Mouse (Mus musculus): ENCODE results near the gene Agbl4.
"Not testable (repeated sequence)": the region's sequence is repeated elsewhere in the genome, so short reads cannot be mapped to it uniquely, and the experiment has no call there.

Gene Agbl4

DNA sequence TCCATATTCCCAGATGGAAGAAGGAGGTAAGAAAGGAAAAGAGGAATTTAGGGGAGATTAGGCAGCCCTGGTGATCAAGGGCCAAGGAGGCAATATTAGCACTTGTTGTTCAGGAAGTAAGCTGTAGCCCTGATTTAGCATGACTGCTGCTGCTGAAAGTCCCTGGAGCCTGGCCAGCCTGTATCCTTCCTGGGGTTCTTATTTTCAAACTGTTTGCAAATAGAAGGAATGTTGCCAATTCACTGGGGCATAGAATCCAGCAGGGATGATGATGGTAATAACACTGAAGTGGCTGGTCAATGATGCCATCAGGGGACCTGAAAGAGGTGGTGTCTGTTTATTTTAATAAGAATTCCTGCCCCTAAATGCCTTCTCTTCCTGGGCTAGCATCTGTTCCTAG, 518.6 kb downstream of the Agbl4 start:
- no peak for DNase-seq (ENCODE audit: low read depth in 1 of 2, low spot score in 2 of 2)

DNA sequence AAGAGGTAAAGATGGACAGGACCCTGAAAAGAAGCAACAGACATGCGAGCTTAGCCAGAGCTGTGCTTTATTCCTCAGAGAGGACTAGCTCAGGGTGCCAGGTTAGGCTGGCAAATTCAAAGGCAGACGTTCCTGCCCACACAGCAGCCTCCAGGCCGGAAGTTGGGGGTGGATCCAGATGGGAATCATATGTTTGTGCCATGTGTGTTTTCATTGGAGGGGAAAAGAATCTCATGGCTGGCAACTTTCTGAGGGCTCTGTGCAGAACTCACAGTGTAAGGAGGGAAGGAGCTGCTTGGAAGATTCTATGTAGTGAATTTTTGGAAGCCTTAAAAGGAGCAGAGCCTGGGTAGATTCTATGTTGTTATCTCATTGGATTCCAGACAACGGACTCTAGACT, 519.1 kb downstream of the Agbl4 start:
- DNase-seq (ENCODE audit: low read depth in 1 of 2, low spot score in 2 of 2) = no peak

DNA sequence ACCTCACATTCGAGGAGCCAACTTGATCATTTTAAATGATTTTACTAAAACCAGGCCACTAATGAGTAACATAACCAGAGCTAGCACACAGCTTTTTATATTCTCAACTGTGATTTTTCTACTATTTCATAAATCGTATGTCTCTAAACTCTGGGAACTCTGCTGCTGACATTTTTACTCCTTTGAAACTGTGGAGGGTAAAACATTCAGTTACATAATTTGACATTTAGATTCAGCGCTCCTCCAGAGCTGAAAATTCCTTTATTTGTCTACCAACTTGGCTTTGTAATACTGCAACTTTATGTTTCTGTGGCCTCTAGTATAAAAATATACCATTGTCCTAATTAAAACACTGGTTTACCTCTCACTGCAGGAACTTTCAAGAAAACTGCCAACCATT, 523.6 kb downstream of the Agbl4 start:
- DNase-seq (ENCODE audit: low read depth in 1 of 2, low spot score in 2 of 2) = no peak

DNA sequence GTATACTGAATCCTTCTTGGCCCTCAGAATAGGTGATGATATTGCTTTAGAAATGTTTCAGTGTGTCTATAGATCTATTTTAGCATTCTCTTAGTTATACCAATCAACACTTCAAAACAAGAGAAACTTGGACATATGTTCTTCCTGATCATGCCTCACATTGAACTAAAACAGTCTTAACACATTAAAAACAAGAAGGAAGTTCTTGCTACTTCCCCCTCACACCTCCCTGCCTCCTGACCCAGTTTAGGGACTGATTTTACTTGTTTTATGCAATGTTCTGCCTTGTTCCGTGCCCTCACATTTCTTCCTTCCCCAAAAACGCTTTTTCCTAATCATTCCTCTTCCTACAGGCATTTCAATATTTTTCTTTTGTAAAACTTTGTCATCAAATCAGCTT, 604.2 kb downstream of the Agbl4 start:
- no peak for DNase-seq (ENCODE audit: low read depth in 1 of 2, low spot score in 2 of 2)

DNA sequence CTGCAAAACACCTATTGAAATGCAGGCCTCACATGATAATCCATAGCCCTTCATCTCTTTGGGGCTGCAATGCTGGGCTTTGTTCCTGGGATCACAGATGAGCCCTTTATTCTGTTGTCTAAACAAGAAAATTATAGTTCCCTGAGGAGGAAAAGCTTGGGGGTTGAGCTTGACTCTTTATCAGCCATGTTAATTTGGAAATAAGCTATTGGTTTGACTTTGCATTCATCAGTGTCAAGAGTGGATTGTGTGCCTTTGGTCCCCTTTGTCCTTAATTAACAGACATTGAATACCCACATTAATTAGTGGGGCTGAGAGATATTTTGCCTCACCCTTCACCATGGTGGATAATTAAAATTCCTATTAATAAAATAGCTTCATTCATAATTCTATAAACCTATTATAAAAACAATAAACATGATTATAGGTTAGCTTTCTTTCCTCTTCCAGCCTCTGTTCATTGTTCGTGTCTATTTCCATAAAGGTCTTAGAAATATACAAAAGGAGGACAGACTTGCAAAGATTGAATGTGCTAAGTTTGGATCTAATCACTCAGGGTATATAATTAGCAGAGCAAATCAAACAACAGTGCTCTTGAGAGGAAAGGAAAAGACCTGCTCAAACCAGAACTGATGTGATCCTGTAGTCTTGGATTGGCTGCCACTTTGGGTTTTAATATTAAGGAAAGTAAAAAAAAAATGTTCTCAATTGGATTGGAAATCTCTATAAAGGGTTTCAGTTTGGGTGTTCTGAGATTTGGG, 607.4 kb downstream of the Agbl4 start:
- no peak for DNase-seq (ENCODE audit: low read depth in 1 of 2, low spot score in 2 of 2)

DNA sequence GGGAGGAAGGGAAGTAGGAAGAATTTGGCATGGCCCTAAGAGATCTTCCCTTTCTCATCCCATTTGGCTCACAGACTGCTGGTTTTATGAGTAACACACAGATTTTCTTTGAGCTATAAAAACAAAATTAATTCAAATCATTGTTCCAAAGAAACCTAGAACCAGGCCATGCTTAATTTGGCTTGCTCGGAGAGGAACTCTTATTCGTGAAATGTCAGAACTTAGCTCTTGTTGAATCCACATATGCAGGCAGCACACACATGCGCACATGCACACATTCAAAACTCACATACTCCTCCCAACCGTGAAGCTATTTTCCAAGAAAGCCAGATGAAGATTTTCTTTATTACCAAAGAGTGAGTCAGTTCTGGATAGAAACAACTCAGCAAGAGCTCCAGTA, 621.9 kb downstream of the Agbl4 start:
- no peak for DNase-seq (ENCODE audit: low read depth in 1 of 2, low spot score in 2 of 2)

DNA sequence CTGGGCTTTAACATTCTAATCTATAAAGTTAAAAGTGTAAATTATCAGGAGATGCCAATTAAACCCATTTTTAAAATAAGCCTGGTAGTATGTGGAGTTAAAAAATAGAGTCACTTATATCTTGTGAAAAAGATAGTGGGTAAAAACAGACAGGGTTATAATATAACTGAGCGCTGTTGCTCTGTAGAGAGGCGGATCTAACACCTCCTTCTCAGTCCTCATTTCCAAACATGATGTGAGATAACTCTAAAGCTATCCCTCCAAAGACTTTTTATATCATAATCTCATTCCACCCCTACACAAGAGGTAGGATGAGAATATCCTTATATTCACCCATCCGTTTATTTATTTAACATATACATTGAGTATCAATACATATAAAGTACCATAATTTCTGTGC, 669.9 kb downstream of the Agbl4 start:
- DNase-seq (ENCODE audit: low read depth in 1 of 2, low spot score in 2 of 2) = no peak

DNA sequence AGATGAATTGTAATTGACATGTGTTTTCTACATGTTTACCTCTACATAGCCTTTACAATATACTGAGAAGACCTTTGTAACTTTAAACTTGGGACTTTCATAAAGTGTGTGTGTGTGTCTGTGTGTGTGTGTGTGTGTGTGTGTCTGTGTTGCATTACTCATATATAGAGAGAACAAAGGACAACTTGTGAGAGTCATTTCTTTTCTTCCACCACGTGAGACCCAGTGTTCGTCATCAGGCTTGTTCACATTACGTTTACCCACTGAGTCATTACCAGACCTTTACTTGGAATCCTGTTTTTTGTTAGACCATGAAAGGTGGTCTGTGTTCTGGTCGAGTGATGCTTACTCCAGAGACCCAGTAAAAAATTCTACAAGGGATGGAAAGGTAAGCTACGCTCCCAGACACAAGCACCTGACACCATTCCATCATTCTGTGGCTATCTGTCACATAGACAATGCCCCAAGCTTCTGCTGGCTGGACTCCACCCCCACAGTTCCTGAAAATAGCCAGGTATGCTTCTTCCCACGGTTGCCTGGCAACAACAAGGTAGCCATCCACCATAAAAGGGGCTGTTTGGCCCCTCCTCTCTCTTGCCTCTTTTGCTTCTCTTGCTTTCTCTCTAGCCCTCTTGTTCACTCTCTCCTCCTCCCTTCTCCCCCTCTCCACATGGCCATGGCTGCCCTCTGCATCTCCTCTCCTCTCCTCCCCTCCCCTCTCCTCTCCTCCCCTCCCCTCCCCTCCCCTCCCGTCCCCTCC, 676.5 kb downstream of the Agbl4 start:
- DNase-seq (ENCODE audit: low read depth in 1 of 2, low spot score in 2 of 2) = no peak

DNA sequence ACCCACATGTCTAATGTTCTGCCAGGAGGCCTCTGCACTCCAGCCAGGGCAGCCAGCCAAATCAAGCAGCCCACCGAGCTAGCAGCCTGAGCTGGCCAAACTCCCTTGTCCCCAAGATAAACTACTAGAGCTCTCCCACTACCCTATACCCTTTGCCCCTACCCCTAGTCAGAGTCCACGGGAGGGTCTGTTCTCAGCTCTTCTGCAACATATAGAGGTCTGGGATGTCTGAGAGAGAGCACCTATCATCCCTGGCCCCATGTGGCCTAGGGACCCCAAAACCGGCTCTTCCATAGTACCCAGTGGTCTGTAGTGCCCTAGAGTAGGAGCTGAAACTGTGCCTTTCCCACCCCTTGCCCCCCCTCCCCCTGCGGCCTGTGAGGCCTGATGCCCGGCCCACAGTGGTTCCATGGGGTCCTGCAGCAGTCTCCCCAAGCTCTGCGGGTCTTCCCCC, 677.3 kb downstream of the Agbl4 start:
- no peak for DNase-seq (ENCODE audit: low read depth in 1 of 2, low spot score in 2 of 2)

DNA sequence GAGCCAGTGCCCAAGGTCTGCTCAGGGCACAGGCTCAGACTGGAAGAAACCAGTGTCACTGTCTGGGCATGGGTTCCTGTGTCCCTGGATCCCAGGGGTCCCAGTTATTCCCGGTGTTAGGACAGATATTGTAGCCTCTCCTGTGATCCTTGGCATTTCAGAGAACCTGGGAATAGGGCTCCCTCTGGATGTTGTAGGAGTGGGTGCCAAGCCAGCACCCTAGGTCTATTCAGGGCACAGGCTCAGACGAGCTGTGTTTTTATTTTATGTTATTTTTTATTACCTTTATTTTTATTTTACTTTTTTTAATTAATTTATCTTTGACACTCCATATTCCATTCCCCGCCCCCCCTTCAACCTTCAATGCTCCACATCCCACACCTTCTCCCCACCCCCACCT, 680.3 kb downstream of the Agbl4 start:
- no peak for DNase-seq (ENCODE audit: low read depth in 1 of 2, low spot score in 2 of 2)

DNA sequence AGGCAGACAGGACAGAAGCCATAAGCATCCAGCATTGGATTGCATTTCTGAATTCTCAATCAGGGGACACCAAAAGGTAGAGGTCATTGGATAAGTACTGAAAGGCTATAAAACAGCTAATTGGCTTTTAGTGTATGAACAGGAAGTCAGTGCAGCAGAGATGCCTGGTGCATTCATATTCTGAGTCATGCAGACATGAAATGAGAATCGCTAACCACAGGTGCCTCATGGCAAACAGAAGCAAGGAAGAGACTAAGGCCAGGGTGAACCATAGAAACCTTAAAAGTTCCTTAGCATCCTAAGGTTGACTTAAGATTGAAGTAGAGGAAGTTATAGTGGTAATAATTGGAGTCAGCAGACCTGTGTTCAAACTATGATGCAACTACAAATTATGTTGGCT, 687.9 kb downstream of the Agbl4 start:
- DNase-seq (ENCODE audit: low read depth in 1 of 2, low spot score in 2 of 2) = no peak

DNA sequence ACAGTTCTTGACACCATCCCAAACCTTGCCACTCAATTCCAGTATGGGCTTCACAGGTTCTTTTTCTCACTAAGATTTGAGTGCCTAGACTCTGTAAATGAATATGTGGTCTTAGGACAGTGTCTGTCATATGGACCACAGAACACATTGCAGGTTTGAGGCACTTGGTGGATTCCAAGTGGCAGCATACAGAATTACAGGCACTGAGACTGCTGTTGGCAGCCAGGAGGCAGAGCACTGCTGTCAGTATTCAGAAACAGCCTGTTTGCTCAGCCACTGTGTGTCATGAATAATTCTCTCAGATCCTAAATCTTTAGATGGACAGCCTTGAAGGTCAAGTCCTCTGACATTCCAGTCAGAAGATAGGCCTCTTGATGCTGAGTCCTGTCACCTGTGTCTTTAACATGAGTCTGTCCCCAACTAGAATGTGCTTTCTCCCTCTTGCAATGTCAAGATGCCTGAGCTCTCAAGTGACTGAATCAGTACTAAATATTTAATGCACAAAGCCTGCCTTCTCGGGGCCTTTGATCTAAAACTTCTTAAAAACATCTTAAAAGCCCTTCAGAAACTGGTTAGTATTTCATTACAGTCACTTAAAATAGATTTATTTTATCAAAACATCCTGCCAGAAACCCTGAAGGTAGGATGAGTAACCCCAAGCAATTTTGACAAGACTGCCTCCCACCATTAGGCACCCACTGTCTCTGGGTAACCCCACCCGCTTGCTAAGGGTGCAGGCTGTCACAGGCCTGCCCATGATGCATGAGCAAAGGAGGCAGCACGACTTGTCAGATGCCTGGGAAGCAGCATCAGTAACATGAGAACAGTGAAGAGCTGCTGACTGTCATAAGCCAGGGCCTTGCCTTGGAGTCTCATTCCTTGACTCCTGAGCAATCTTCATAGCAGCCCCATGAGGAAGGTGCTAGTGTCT, 739.0 kb downstream of the Agbl4 start:
- no peak for DNase-seq (ENCODE audit: low read depth in 1 of 2, low spot score in 2 of 2)

DNA sequence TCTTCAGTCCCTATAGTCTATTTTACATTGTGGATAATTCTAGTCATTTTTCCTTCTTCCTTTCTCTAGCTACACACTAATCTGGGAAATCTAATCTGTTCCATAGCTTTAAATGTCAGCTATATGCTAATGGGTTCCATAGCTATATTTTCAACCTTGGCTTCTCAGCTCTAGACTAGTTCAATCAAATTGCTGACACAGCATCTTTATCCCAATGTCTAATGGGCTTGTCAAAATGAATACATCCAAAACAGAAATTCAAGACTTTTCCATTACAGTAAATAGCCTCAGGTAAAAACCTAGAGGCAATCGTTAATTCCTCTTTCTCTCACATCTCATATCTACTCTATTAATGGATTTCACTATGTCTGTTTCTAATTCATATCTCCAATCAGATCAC, 750.3 kb downstream of the Agbl4 start:
- DNase-seq (ENCODE audit: low read depth in 1 of 2, low spot score in 2 of 2) = no peak

DNA sequence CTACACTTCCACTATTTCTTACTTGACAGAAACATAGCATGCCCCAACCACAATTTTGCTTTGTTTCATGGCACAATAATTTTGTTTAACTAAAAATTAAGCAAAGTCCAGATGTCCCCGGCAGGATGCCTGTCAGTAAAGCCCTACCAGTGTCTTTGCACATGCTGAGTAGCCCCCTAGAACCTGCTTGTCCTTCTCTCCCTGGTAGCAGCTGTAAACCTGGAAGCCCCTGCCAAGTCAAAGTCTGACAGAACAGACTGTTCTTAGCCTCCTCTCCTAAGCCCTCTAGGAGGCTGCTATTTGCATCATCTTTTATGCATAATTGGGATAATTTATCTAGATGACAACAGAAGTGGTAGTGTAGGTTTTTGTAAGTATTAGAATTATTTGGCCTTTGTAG, 758.4 kb downstream of the Agbl4 start:
- no peak for DNase-seq (ENCODE audit: low read depth in 1 of 2, low spot score in 2 of 2)

DNA sequence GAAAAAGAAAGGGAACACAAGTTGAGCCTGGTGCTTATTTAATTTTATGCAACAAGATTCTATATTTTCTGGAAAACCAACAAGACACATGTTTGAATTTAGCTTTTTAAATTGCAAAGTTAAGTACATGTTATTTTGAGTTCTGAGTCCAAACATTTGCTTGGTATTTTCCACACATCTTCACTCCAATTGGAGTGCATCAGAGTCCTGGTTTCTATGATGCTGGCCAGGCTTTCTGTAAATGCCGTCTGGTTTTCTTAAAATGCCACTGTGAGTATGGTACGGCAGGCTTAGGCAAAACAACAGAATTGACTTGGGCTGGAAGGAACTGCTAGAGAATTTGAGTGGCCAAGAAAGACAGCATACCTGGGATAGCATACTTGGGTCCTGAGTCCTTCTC, 784.0 kb downstream of the Agbl4 start:
- DNase-seq (ENCODE audit: low read depth in 1 of 2, low spot score in 2 of 2) = no peak

DNA sequence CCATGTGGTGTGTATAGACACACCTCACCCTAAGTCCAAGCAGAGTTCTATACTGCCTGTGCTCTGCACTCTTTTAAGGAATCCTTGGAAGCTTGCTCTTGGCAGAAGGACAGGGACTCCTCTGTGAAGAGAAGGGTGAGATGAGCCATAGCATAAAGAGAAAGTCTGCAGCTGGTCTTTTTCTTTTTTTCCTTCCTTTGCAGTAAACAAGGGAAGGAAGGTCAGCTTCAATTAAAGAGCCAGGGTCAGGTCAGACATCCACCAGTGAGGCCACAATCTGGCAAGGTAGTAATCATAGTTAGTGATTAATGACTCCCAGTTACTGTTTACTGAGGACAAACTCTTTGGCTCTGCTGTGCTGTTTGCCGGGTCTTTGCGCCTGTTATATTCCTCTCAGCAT, 802.6 kb downstream of the Agbl4 start:
- no peak for DNase-seq (ENCODE audit: low read depth in 1 of 2, low spot score in 2 of 2)

DNA sequence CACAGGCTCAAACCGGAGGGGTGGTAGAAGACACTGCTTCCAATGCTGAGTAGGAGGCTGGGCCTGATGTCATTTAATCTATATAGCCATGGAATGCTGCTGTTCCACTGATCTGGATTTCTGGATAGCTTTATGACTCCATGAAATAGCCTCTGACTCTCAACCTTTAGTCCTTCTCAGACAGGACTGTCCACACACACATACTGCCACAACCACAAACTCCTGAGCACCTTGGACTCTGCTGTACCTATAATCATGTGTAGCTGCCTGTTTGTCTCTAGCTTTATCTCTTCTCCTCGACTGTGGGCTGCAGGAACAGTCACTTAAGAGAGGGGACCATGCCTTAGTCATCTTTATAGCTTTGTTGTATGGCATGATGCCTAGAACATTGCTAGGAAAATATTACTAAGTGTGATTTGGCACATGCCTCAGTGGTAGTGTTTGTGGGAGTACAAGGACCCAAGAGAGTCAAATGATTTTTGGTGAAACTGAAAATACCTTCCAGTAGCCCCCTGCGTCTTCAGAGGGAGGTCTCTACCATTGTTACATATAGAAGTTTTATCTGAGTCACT, 817.8 kb downstream of the Agbl4 start:
- DNase-seq (ENCODE audit: low read depth in 1 of 2, low spot score in 2 of 2) = no peak

DNA sequence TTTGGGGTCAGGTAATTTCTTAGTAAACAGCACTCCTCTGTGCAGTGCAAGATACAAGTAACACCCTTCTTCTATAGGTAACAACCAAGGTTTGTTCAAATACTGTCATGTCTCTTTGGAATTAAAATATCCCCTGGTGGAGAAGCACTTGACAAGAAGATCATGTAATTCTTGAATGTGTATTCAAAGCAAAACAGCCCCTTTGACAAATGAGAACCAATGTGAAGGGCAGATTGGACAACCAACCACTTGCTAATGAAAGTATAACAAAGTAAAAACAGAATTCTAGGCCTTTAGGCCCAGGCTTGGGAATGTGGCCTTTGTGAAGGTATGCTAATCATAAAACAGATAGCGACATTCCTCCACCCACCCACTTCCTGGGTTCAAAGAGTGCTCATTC, 821.6 kb downstream of the Agbl4 start:
- not testable (repeated sequence) for DNase-seq (ENCODE audit: low read depth in 1 of 2, low spot score in 2 of 2)

DNA sequence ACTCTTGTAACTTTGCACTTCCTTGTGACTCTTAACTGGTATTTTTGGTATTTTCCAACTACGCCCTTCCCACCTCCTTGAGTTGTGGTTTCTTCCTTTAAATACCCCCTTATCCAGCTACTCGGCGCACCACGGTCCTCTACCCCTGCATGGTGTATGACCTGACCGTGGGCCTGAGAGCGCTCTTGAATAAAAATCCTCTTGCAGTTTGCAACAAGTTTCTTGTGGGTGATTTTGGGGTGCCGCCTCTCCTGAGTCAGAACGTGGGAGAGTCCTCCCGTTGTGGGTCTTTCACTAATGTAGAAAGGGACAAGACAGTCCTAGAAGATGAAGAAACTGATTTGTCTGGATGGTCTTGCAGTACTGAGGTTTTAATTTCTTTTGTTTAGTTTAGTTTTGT, 822.1 kb downstream of the Agbl4 start:
- DNase-seq (ENCODE audit: low read depth in 1 of 2, low spot score in 2 of 2) = not testable (repeated sequence)

DNA sequence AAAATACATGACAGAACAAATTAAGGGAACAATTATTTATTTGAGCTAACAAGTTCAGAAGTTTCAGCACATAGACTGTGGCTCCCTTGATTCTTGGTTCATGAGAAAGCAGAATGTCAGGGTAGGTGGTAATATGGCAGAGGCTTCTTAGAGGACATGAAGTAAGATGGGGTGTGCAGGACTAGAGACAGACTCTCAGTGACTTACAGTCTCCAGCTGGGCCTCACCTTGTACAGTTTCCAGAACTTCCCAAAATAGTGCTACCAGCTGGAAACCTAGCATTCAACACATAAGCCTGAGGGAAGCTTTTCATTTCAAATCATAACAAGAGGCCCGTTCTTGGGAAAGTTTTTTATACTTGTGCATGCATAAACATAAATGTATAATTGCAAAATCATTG, 836.4 kb downstream of the Agbl4 start:
- no peak for DNase-seq (ENCODE audit: low read depth in 1 of 2, low spot score in 2 of 2)

DNA sequence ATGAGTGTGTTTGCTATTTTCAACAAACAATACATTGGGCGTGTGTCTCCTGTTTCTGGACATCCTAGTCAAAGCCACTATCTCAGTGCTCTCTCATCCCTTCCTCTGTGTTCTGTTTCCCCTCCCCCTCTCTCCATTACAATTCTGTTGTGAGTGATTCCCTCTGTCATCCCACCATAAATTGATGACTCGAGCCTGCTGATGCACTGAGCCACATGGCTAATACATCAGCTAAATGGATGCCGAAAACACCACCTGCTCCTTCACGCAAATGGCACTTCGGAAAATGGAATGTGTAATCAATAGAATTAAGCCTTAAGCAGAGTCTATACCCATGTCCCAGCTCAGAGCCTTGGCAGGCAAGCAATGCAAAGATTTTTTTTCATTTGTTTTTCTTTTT, 854.5 kb downstream of the Agbl4 start:
- DNase-seq (ENCODE audit: low read depth in 1 of 2, low spot score in 2 of 2) = no peak
